Mouse (Mus musculus) forebrain, embryonic 15.5 days (tissue): ENCODE measurements around the gene Ano10. TPM values are rescaled to one million over a fixed set of nuclear protein-coding genes. Genes with fewer than 3 reads are reported as not detected.

ENCODE experiments used
- ATAC-seq: fragments of 200-750 bp; cut with Nextera tagmentation; replicated peaks from 2 replicates; pipeline ENCODE4 v1.8.0; 2017; ENCODE audit warnings: mild to moderate bottlenecking, moderate TSS enrichment, moderate library complexity
- H3K27ac ChIP-seq: fragments of 300-500 bp; sonication (generic); replicated peaks from 2 replicates; pipeline ENCODE4 v1.5.1; 2015; ENCODE audit warnings: mild to moderate bottlenecking, inconsistent platforms
- H3K27me3 ChIP-seq: fragments of 300-500 bp; sonication (generic); 2 replicates; pipeline ENCODE4 v1.6.1; 2015; ENCODE audit warnings: inconsistent platforms
- H3K36me3 ChIP-seq: fragments of 300-500 bp; sonication (generic); 2 replicates; pipeline ENCODE4 v1.6.1; 2015; ENCODE audit warnings: mild to moderate bottlenecking, inconsistent platforms
- H3K4me1 ChIP-seq: fragments of 300-500 bp; sonication (generic); 2 replicates; pipeline ENCODE4 v1.6.1; 2015; ENCODE audit warnings: inconsistent platforms
- H3K4me2 ChIP-seq: fragments of 300-500 bp; sonication (generic); replicated peaks from 2 replicates; pipeline ENCODE4 v1.6.1; 2015; ENCODE audit warnings: mild to moderate bottlenecking, inconsistent platforms
- H3K4me3 ChIP-seq: fragments of 300-500 bp; sonication (generic); 2 replicates; pipeline ENCODE4 v1.5.1; 2015; ENCODE audit warnings: mild to moderate bottlenecking, inconsistent platforms
- H3K9ac ChIP-seq: fragments of 300-500 bp; sonication (generic); replicated peaks from 2 replicates; pipeline ENCODE4 v1.6.1; 2015; ENCODE audit warnings: mild to moderate bottlenecking, inconsistent platforms
- H3K9me3 ChIP-seq: fragments of 300-500 bp; sonication (generic); 2 replicates; pipeline ENCODE4 v1.6.1; 2016; ENCODE audit warnings: inconsistent platforms
- WGBS: fragments of 180-500 bp; shearing (Covaris S2); methylation state at CpG from one replicate; pipeline ENCODE4 v1.1.7; 2015; ENCODE audit warnings: mixed read lengths; 5-methylcytosine and 5-hydroxymethylcytosine counted together
- polyA plus RNA-seq: library from polyadenylated mRNA; unstranded; fragments of >200 nt; fragmentation: Nextera tagmentation; extraction: Ambion mirVana; gene quantifications from 2 replicates; pipeline ENCODE4 v1.2.1, GENCODE M21; 2015

Gene Ano10
- polyA plus RNA-seq, 1 experiment from 2014 or later: 35.2 TPM

DNA sequence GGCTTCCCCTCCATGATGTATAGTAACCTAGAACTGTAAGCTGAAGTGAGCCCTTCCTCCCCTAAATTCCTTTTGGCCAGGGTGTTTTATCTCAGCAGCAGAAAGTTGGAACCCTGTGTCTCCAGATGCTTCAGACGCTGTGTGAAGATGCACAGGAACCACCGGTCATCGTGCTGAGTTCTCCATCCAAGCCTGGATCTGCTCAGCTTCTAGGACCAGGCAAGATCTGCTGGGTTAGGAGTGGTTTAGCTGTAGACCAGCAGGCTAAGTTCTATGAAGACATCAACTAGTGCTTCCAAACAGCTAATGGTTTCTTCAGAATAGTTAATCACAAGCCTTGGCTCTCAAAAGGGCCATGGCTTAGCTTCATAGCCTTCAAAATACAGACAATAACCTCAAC lies 6.7 kb downstream of the Ano10 start:
- Histone ChIP-seq H3K4me2 (no peak overlapping the region), H3K4me3 (no peak overlapping the region), H3K27ac (no peak overlapping the region), H3K9ac (no peak overlapping the region), H3K9me3 (no peaks in the 10 kb centered on the region), H3K27me3 (no peaks in the 10 kb centered on the region), H3K36me3 (no peaks in the 10 kb centered on the region), H3K4me1 (peaks cover 16% of the 10 kb centered on the region)
- 91% methylated on average over 3 of the region's 3 CpGs for WGBS
- no peak for ATAC-seq

- H3K9ac ChIP-seq: no peak overlapping the region
- H3K27ac ChIP-seq: no peak overlapping the region; the same call in 1 of the 2 replicates
- H3K27me3 ChIP-seq: no peaks in the 10 kb centered on the region
- H3K9me3 ChIP-seq: no peaks in the 10 kb centered on the region
- no peaks in the 10 kb centered on the region for H3K36me3 ChIP-seq
- H3K4me3 ChIP-seq: no peak overlapping the region
- 12% methylated on average over 4 of the region's 4 CpGs for WGBS
- peaks cover 13% of the 10 kb centered on the region for H3K4me1 ChIP-seq
- peak; percentile 32; the same call in 1 of the 2 replicates for ATAC-seq
- no peak overlapping the region for H3K4me2 ChIP-seq
Observed at GRCm38 (mm10) chr9:122285833-122286310, 8.4 kb downstream of the Ano10 start.

DNA sequence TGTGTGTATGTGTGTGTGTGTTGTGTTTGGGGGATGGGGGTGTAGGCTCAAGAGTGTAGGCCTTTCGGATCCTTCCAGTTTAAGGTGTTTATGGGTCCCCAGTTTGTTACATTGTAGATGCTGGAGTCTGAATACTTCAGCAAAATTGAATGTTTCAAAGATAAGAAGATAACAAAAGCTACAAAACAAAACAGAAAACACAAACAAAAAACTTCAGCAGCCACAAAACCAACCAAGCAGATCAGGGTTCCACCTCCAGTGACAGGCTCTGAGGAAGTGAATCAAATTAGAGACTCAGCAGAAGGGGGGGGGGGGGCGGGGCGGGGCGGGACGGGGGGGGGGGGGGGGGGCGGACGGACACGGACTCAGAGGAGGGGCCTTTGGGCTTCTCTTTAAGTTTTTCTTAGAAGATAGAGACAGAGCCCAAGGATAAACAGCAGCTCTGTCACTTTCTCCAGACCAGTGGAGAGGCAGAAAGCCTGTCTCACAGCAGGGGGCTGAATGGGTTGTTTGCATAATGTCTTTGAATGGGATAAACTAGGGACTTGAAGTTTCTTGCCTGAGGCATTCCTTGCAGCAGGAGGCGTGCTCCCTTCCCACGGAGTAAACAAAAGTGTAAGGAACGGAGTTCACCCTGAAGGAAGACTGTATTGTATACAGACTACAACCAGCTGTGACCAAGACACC lies 8.9 kb downstream of the Ano10 start:
- H3K4me3 ChIP-seq: no peak overlapping the region
- no peaks in the 10 kb centered on the region for H3K9me3 ChIP-seq
- 12% methylated on average over 4 of the region's 11 CpGs for WGBS
- H3K27ac ChIP-seq: no peak overlapping the region; the same call in 1 of the 2 replicates
- H3K4me1 ChIP-seq: peaks cover 13% of the 10 kb centered on the region
- ATAC-seq: peak; percentile 29
- H3K36me3 ChIP-seq: no peaks in the 10 kb centered on the region
- no peaks in the 10 kb centered on the region for H3K27me3 ChIP-seq
- no peak overlapping the region for H3K4me2 ChIP-seq
- no peak overlapping the region for H3K9ac ChIP-seq

- Histone ChIP-seq H3K9me3 (no peaks in the 10 kb centered on the region), H3K36me3 (no peaks in the 10 kb centered on the region), H3K27me3 (no peaks in the 10 kb centered on the region), H3K9ac (no peak overlapping the region), H3K4me2 (no peak overlapping the region), H3K4me3 (no peak overlapping the region), H3K4me1 (peaks cover 13% of the 10 kb centered on the region), H3K27ac (no peak overlapping the region)
- no peak for ATAC-seq
- WGBS: 47% methylated on average over 2 of the region's 2 CpGs
Observed at GRCm38 (mm10) chr9:122284696-122285095, 9.5 kb downstream of the Ano10 start.

DNA sequence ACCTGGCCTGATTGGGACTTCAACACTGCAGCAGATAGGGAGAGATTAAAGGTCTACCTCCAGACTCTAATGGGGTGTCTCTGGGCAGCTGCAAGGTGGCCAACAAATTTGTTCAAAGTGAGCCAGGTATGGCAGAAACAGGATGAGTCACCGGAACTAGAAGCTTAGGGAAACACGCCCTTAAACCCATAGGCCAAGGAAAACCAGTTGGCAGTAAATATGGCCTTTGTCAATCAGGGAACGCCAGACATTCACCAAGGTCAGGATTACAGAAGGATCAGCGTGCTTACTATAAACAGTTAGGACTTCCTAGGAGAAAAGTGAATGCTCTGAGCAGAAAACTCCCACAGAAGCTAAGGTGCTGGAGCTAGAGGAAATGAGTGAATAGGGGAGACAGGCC lies 13.2 kb downstream of the Ano10 start:
- Histone ChIP-seq H3K9ac (no peak overlapping the region), H3K36me3 (no peaks in the 10 kb centered on the region; the same call in 1 of the 2 replicates), H3K27me3 (no peaks in the 10 kb centered on the region), H3K4me2 (no peak overlapping the region), H3K4me3 (no peak overlapping the region), H3K27ac (no peak overlapping the region), H3K9me3 (no peaks in the 10 kb centered on the region), H3K4me1 (peaks cover 12% of the 10 kb centered on the region)
- ATAC-seq: no peak
- WGBS: 95% methylated on average over 4 of the region's 4 CpGs

DNA sequence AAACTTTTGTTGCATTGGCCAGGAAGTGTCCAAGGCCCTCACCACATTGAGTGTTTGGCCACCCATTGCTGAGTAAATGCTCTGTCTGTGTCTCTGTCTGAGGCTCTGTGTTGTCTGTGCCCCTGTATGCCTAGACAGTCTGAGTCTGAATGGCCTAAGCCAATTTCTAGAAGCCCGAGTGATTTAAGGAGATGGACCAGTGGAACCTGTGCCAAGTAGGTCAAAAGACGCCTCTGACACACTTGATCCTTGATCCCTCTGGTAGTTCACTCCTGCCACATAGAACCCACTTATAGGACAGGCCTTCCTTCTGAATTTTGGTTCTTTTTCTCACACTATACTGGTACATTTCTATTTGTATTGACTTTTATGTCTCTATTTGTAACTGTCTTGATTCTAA lies 17.6 kb downstream of the Ano10 start:
- H3K4me2 ChIP-seq: no peak overlapping the region
- no peak for ATAC-seq

DNA sequence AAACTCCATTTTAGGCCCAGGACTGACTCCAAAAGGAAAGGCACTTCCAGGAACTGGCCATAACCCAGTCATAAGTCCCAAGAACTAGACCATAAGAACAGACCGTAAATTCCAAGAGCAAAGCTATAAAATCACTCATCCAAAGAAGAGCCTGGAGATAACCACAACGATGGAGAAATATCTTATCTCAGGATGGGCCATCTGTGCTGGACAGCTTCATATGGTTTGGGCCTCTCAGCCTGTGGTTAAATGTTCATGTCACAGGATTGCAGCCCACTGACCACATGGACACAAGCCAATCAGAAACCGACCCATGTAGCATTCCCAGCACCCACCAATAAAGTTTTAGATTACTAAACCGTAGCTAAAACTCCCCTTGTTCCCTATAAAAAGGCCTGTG lies 18.1 kb downstream of the Ano10 start:
- H3K27me3 ChIP-seq: no peaks in the 10 kb centered on the region
- H3K4me3 ChIP-seq: no peak overlapping the region
- WGBS: 97% methylated on average over 4 of the region's 4 CpGs
- no peak for ATAC-seq
- no peaks in the 10 kb centered on the region for H3K9me3 ChIP-seq
- H3K9ac ChIP-seq: no peak overlapping the region
- H3K4me1 ChIP-seq: no peaks in the 10 kb centered on the region
- H3K27ac ChIP-seq: no peak overlapping the region
- peaks cover 12% of the 10 kb centered on the region; the same call in 1 of the 2 replicates for H3K36me3 ChIP-seq
- no peak overlapping the region for H3K4me2 ChIP-seq

More for the DNA sequence above, 17.6 kb downstream of the Ano10 start:
- Histone ChIP-seq H3K9ac (no peak overlapping the region), H3K27me3 (no peaks in the 10 kb centered on the region), H3K4me1 (no peaks in the 10 kb centered on the region), H3K4me3 (no peak overlapping the region), H3K9me3 (no peaks in the 10 kb centered on the region), H3K27ac (no peak overlapping the region), H3K36me3 (peaks cover 12% of the 10 kb centered on the region; the same call in 1 of the 2 replicates)
- WGBS: 92% methylated on average over 2 of the region's 2 CpGs

DNA sequence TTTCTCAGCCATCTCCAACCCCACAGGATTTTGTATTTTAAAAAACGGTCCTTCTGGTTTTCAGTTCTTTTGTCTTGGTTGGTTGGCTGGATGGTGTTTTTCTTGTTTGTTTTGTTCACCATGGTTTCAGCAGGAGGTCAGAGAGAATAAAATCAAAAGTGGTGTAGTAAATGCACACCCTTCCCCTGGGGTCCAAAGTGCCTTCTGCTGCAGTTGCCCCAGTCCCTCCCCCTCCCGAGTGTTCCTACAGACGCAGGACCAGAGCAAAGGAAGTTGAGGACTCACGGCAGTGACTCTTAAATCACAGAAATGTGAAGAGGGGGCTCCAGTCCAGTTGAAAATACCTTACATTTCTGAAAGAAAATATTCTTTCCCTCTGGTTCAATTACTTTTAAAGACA lies 19.9 kb downstream of the Ano10 start:
- ATAC-seq: no peak
- Histone ChIP-seq H3K27me3 (no peaks in the 10 kb centered on the region), H3K27ac (no peak overlapping the region), H3K36me3 (peaks cover 12% of the 10 kb centered on the region; the same call in 1 of the 2 replicates), H3K9me3 (no peaks in the 10 kb centered on the region), H3K4me1 (no peaks in the 10 kb centered on the region), H3K4me3 (no peak overlapping the region), H3K9ac (no peak overlapping the region), H3K4me2 (no peak overlapping the region)
- 71% methylated on average over 4 of the region's 4 CpGs for WGBS

DNA sequence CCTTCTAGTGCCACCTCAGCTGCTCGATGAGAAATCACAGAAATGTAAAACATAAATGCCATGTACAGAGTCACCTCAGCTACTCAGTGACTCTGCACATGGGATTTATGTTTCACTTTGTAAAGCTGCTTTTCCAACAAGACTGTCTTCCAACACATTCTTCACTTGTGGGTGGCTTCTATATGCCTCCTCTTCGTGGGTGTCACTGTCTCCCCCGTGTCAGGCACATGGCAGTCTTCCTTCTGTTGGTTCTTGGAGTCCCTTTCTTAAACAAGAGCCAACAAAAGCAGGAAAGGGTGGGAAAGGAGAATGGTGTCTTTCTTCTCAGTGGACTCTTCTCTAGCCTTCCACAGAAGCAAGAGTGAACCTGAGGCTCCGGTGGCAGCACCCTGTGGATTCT lies 20.3 kb downstream of the Ano10 start:
- Histone ChIP-seq H3K4me2 (no peak overlapping the region), H3K4me3 (no peak overlapping the region), H3K9ac (no peak overlapping the region), H3K36me3 (peaks cover 12% of the 10 kb centered on the region; the same call in 1 of the 2 replicates), H3K9me3 (no peaks in the 10 kb centered on the region), H3K27ac (no peak overlapping the region), H3K4me1 (peaks cover 5% of the 10 kb centered on the region; the same call in 1 of the 2 replicates), H3K27me3 (no peaks in the 10 kb centered on the region)
- no peak for ATAC-seq
- 89% methylated on average over 4 of the region's 4 CpGs for WGBS

DNA sequence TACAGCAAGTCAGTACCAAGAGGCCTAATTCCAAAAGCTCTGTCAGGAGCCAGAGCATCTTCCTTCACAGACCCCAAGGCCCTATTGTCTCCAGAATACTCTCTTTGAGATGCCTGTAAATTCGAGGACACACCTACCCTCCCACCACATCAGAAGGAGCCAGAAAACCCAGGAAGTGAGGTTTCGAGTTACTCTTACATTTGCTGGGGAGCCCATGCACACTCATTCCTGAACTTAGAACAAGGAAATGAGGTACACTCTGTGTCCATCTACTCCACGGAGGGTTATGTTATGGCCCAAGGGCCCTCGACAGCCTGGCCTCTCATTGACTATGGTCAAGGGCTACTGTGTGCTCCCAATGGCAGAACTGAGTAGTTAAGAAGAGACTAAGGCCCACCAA lies 22.4 kb downstream of the Ano10 start:
- 78% methylated on average over 4 of the region's 4 CpGs for WGBS
- no peak for ATAC-seq

GRCm38 (mm10) chr9:122271318-122271717 lies 22.9 kb downstream of the Ano10 start:
- WGBS: 90% methylated on average over 3 of the region's 3 CpGs
- no peak for ATAC-seq
- Histone ChIP-seq H3K27ac (no peak overlapping the region), H3K4me3 (no peak overlapping the region), H3K36me3 (peaks cover 16% of the 10 kb centered on the region; the same call in 1 of the 2 replicates), H3K4me1 (peaks cover 5% of the 10 kb centered on the region; the same call in 1 of the 2 replicates), H3K9ac (no peak overlapping the region), H3K9me3 (no peaks in the 10 kb centered on the region), H3K27me3 (no peaks in the 10 kb centered on the region), H3K4me2 (no peak overlapping the region)

More for the DNA sequence above, 22.4 kb downstream of the Ano10 start:
- H3K9me3 ChIP-seq: no peaks in the 10 kb centered on the region
- no peak overlapping the region for H3K4me2 ChIP-seq
- no peaks in the 10 kb centered on the region for H3K27me3 ChIP-seq
- no peak overlapping the region for H3K27ac ChIP-seq
- H3K4me1 ChIP-seq: peaks cover 5% of the 10 kb centered on the region; the same call in 1 of the 2 replicates
- no peak overlapping the region for H3K9ac ChIP-seq
- H3K4me3 ChIP-seq: no peak overlapping the region
- H3K36me3 ChIP-seq: peaks cover 16% of the 10 kb centered on the region; the same call in 1 of the 2 replicates

DNA sequence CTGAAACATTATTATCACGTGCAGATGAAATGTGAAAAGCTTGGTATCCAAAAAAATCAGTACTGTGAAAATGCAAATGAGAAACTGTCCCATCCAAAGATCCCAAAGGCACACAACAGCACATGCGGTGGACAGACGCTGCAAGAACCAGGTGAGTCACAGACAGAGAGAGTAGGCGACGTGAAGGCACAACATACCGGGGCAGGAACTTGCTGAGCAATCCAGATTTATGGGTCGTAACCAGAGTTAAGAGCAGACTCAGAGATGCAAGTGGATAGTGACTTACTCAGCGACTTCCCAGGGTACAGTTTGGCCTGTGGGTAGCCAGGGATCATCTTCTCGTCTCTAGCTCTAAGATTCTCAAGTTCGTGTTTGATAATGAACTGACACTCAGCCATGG lies 23.3 kb downstream of the Ano10 start:
- Histone ChIP-seq H3K27ac (no peak overlapping the region), H3K36me3 (peaks cover 16% of the 10 kb centered on the region; the same call in 1 of the 2 replicates), H3K4me2 (no peak overlapping the region), H3K9me3 (no peaks in the 10 kb centered on the region), H3K27me3 (no peaks in the 10 kb centered on the region), H3K4me3 (no peak overlapping the region), H3K4me1 (peaks cover 5% of the 10 kb centered on the region; the same call in 1 of the 2 replicates), H3K9ac (no peak overlapping the region)
- 91% methylated on average over 10 of the region's 10 CpGs for WGBS
- ATAC-seq: no peak
